Mouse (Mus musculus) olfactory bulb, adult 2 months (tissue): ENCODE measurements at regions not wholly inside any gene's neighbourhood (a gene's known extent, or its start where the extent isn't known, plus 50 kb on each side); places are given as distances from the start of the nearest gene placed in this dataset.

Source experiments
- CTCF ChIP-seq: fragments of 200-500 bp; IDR thresholded peaks from 2 replicates; pipeline ENCODE4 v1.5.1; 2012; ENCODE audit warnings: low read depth, mild to moderate bottlenecking, low read length, moderate library complexity; ENCODE audit not compliant: insufficient read depth
- POLR2A ChIP-seq: fragments of 200-500 bp; IDR thresholded peaks from 2 replicates; pipeline ENCODE4 v1.6.1; 2012; ENCODE audit warnings: mild to moderate bottlenecking, low read depth, low read length, moderate library complexity; ENCODE audit not compliant: insufficient read depth

DNA sequence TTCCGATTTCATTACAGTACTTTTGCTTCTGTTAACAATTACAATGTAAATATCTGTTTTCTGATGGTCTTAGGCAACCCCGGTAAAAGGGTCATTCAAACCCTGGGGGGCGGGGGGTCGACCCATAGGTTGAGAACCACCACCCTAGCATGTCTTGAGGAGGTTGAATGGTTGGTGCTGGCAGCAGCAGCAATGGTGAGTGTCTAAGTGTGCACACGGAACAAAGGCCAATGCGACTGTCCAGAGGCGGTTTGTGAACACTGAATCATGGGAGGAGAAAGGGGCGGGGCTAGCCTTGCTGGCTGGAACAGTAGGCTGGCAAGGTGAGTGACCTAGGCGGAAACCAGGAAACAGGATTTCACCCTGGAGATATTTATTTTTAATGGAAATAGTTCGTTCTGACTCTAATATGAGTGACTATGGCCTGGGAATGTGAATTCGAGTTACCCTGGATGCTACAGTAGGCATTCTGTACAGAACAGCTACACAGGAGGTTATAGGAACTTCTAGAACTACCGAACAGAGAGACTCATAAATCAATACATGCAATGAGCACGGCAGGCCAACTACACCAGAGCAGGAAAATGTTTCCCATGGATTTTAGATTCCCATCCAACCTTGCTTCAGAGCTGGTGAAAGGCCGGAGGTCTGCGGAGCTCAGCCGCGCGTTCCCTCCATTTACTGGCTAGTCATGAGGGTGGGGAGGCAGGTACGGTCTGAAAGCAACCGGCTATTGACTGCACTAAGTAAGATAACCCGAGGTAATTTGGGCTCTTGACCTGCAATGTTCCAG lies 181.0 kb downstream of the Katnal1 start:
- TF ChIP-seq CTCF, result no peak
- no peak for TF ChIP-seq POLR2A
